Mouse (Mus musculus) induced T-regulatory cell, adult 2 months (primary cell): ENCODE measurements around the gene Golga3.

Source experiments
- DNase-seq: peaks from one replicate; pipeline ENCODE4 v3.0.0-alpha.2; 2012; ENCODE audit warnings: low read depth

Golga3 gene

DNA sequence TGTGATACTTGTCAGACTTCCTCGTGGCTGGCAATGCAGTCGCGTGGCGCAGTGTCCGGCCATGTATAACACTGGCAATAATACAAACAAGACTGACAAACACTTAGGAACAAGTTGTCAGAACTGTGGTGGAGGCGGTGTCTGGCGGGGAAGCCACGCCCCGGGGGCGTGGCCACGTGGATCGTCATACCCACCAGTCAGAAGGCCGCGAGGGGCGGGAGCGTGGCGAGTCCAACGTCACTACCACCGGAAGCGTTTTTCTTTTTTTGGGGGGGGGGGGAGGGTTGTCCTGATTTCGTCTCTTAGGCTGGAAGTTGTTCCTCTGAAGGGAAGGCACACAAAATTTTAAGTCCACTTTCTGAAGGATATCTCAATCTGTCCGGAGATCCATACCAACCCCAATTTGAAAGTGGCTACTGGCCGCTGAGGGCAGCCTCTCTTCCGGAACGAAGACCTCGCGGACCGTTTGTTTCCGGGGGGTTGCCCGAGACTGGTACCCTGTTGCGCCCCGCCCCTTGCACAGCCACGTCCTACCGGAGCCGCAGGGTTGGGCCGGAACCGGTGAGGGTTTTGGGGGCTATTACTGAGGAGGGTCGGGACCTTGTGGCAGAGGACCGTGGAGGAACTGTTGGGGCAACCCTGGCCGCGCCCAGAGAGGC is at the start of gene Golga3:
Golga3 (plus strand) TSS at position 340 of the 659 bp plus-strand sequence.
- peak; percentile 98 for DNase-seq

DNA sequence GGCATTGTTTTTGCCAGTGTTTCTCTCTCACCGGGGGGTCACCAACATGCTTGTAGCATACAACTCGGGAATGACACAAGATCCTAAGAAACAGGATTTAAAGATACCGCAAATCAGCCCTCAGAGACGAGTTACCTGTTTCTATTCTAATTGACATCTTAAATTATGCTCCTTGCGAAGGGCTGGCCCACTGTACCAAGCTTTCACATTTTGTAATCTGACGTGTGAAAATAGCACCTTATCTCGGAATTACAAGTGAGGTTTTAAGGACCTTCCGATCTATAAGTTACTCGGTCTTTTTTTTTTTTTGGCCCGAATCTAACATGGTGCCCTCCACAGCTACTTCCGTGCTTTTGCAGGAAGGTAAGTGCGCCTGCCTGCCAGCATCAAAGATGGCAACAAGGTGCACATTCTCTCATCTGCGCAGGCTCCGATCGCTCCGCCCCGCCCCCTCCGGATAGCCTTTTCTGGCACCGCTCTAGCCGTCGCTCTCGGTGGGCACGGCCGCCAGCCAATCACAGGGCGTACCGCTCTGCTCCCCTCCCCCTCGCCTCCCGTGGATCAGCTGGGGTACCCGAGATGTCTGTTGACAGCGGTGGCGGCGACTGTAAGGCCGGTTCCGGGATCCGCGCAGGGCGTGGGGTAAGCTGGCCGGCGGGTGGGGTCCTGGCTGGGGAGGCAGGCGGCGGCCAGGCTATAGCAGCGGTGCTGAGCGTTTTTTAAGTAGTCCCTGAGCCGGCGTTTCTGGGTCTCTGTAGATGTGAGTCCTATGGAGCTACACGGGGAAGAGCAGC is 41.0 kb upstream of the Golga3 start, which contains the start of gene Chfr:
Chfr (plus strand) TSS at position 550 of the 794 bp plus-strand sequence.
- peak; percentile 99 for DNase-seq

- no peak for DNase-seq
These were observed 40.4 kb upstream of the Golga3 start for GRCm38 (mm10) chr5:110136087-110136464.

GRCm38 (mm10) chr5:110137816-110138215 is 38.7 kb upstream of the Golga3 start:
- DNase-seq, result no peak

DNA sequence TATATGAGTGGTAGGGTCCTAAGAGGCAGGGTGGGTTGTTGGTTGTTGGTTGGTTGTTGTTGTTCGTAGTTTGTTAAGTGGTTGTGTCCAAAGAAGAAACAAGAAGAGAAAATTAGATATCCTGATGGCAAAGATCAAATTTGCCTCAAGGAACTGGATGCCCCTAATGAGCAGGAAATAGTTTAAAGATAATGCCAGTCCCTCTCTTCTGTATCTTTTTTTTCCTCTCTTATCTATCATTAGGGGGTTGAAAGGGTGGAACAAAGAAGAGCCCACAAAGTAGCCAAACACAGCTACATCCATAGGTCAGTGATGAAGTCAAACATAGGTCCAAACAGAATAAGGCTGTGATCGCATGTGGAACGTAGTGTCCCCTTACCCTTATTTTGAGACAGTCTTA is 37.2 kb upstream of the Golga3 start:
- DNase-seq, result no peak

- DNase-seq, result no peak
These were observed 36.1 kb upstream of the Golga3 start for GRCm38 (mm10) chr5:110140424-110140823.

DNA sequence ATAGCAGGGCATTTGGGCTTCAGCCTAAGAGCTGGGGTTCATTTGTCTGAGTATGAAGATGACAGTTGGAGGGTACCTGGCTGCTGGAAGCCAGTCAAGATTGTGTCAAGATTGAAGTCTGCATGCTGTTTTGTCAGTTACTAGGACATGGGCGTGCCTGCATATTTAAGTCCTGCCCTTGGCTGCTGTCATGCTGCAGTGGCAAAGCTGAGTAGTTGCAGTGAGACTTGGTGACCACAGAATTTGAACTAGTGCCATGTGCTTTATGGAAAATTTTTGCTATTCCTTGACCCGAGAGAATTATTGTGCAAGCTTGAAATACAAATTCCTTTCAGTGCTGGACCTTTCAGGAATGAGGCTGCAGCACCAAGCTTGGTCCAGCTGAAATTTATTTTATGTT is 34.2 kb upstream of the Golga3 start:
- DNase-seq, result no peak

GRCm38 (mm10) chr5:110143007-110143406 is 33.5 kb upstream of the Golga3 start:
- DNase-seq, result peak; percentile 32

DNA sequence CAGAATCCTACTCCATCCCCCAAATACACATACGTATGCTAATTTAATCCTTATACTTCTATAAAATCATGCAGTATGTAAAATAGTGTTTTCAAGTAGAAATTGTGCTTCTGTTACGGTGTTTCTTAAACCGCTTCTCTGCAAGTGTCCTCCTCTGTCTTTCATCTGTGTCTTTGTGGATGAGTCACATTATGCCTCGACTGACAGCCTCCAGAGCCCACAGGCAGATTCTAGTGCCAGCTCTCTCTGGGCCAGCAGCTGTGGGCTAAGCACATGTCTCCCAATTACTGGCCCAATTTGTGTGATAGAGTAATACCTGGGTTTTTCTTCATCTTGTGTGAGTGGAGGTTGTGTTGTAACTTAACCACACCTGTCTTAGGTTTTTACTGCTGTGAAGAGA is 7.1 kb upstream of the Golga3 start:
- DNase-seq, result no peak

DNA sequence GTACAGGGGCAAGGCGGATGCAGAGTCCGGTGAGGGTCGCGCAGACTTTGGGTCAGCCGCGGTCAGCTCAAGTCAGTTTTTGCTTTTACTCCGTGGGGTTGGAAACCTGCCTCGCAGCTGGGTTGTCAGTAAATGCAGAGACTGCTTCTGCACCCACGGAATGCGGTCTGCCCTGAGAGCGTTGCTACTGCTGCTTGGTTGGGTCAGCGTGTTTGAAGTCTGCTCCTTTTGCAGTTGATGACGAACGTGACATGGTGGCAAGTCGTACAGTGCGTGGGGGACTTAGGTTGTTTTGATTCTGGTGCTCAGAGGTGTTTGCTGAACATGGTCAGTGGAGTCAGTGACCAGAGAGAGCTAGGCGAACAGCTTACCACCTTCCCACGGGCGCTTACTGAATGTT is 520 bp downstream of the Golga3 start:
- DNase-seq, result no peak

DNA sequence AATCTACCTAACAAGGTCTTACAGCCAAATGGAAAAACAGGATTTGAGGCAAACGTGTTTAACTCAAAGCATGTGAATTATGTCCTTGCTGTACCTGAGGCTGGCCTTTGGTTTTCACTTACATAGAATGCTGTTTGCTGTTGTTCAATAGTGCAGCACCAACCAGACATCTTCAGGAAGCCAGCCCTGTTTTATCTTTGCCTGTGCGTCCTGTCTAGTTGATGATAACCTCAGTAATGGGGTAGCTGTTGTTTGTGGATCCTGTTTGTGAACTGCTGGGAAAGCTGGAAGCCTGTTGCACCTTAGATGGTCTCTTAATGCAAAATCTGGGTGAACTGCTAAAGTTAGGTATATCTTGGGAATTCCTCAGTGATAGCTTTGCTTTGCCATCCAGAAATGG is 2.1 kb downstream of the Golga3 start:
- DNase-seq, result no peak

- no peak for DNase-seq
These were observed 5.2 kb downstream of the Golga3 start for GRCm38 (mm10) chr5:110181716-110182115.

DNA sequence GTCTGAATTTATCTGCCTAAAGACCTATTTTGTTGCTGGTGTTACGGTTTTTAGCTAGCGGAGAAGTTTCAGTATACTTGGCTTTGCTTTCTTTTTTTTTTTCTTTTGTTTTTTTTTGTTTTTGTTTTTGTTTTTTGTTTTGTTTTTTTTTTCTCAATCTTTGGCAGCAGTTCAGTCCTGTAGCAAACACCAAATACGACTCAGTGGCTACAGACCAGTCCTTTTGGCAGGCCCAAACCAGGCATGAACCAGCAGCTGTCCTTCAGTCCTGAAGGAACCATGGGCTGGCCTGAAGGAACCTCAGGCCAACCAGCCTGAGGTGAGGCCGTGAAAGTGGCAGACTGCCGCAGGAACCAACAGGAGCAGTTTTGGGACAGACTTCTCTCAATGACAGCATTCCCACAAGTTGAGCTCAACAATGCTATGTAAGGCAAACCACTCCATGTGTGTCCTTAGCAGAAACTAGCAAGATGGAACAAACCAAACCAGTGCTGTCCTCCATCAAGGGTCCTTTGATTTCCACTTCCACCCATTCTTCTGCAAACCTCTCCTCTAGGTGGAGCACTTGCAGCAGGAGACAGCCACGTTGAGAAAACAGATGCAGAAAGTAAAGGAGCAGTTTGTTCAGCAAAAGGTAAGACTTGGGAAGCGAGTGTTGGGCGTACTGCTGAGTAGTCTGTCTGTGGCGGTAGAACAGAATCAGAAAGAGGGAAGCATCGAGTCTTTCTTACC is 26.8 kb downstream of the Golga3 start:
- DNase-seq, result peak; percentile 42

DNA sequence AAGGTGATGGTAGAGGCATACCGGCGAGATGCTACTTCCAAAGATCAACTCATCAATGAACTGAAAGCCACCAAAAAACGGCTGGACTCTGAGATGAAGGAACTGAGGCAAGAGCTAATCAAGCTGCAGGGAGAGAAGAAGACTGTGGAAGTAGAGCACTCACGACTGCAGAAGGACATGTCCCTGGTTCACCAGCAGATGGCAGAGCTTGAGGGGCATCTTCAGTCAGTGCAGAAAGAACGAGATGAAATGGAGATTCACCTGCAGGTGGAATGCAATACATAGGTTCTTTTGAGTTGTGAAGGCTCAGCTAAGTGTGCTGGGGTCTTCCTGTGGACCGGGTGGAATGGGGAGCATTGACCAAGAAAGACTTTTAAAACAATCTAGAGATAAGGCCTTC is 28.3 kb downstream of the Golga3 start:
- DNase-seq, result peak; percentile 44

- DNase-seq, result no peak
These were observed 34.8 kb downstream of the Golga3 start for GRCm38 (mm10) chr5:110211312-110211711.

DNA sequence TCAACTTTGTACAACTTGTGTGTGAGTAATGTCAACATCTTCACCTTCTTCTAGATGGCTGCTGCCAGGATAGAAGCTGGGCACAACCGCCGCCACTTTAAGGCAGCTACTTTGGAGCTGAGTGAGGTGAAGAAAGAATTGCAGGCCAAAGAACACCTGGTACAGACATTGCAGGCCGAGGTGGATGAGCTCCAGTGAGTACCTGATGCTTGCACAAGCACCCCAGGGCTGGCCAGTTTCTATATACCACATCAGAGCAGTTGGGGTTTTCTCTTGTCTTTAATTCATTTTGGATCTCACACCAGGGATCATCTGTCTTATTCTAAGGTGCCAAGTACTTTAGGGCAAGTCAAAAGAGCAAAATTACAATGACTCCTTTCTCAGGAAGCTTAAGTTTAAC is 40.3 kb downstream of the Golga3 start:
- DNase-seq, result no peak

- no peak for DNase-seq
These were observed 43.8 kb downstream of the Golga3 start for GRCm38 (mm10) chr5:110220331-110220730.

GRCm38 (mm10) chr5:110222757-110223156 is 46.3 kb downstream of the Golga3 start:
- no peak for DNase-seq

DNA sequence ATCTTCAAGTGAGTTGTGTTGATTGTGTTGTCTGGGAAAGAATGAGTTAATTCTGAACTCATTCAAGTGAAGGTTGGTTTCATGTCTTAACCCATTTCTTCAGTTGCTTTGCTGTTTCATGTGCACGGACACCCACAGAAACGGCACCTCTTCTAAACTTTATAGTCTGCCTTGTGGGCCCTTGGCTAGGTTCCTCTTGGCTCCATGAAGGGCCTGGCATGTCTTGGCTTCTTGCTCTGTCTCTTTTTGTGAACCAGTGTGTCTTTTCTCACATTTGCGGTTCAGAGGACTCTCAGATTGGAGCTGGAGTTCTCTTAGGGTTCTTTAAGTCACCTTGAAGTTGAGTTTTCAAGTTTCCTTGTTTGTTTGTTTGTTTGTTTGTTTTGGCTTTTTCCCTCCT is 48.6 kb downstream of the Golga3 start:
- no peak for DNase-seq

- DNase-seq, result no peak
These were observed 50.9 kb downstream of the Golga3 start for GRCm38 (mm10) chr5:110227336-110227883.

DNA sequence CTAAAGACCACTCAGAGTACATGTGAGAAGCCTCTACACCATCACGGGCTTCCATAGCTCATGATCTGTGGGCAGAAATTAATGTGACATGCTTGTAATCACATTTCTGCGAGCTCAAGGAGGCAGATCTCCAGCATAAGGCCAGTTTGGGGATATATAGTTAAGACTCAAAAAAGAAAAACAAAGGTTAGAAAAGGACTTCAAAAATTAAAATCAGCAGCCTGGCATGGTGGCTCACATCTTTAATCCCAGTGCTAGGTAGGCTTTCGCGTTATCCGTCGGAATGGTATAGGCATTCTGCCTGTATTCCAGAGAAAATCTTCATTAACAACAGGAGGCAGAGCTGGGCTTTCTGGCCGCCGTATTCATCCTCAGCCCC is 53.9 kb downstream of the Golga3 start:
- DNase-seq, result no peak

DNA sequence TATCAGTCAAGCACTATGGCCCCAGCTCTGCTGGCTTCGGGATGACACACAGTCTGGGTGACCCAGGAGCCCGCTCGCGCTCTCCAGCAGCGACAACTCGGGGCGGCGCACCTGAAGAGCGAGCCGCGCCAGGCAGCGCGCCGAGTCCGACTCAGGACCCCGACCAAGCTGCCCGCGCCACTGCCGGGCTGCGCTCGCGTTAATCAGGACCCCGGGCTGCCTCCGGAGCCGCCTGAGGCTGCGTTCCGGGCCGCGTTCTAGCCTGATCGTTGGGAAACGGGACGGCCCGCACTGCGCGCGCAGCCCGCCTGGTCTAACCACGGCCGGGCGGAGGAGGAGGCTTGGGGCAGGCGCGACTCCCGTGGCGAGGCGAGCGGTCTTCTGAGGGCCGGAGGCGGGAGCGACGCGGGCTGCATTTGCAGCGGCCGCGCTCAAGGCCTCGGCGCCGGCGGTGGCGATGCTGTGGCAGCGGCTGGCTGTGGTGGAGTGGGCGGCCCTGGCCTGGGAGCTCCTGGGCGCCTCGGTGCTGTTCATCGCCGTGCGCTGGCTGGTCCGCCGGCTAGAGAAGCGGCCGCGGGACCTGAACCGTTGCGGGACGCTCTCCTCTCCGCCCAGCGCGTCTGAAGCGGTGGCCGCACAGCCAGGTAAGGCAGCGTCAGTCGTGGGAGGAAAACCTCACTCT is 54.4 kb downstream of the Golga3 start, which contains the start of gene Ankle2:
Ankle2 (plus strand) TSS at position 225 of the 682 bp plus-strand sequence.
- DNase-seq, result peak; percentile 95
